Mouse (Mus musculus): ENCODE results near the gene Fam8a1. TPM values are rescaled to one million over a fixed set of nuclear protein-coding genes. Genes with fewer than 3 reads are reported as not detected.
A peak's percentile ranks its signal among the peaks of the same experiment; 100 is the strongest.

Fam8a1 gene
- total and polyA plus RNA-seq, 3 experiments: 9.7 to 38.3 (median 32.7) TPM

GRCm38 (mm10) chr13:46663461-46663964 is 5.8 kb upstream of the Fam8a1 start:
- no peaks in the 10 kb centered on the region for H3K79me2 ChIP-seq (replicated peaks; ENCODE audit: control insufficient read depth, insufficient read depth, low read length)
- intact Hi-C loops (cut with DNase I): loop anchor here (1.0 to 5.0 kb wide), 2 partner anchors 306 to 353 kb away; no protein-coding TSS in a partner anchor
- H3K27me3 ChIP-seq (ENCODE audit: control insufficient read depth, insufficient read depth, low read length): no peaks in the 10 kb centered on the region
- H3K9ac ChIP-seq (ENCODE audit: low read depth, low read length): no peak overlapping the region
- WGBS: 23% methylated on average over 4 of the region's 4 CpGs
- H3K27ac ChIP-seq: no peak overlapping the region
- no peaks in the 10 kb centered on the region for H3K4me1 ChIP-seq (ENCODE audit: control insufficient read depth, insufficient read depth, low read length)
- H3K36me3 ChIP-seq (ENCODE audit: control insufficient read depth, insufficient read depth, low read length): no peaks in the 10 kb centered on the region
- TF ChIP-seq POLR2A (IDR thresholded peaks at IDR 0.05; ENCODE audit: insufficient read depth, low read depth, low read length) (no peak), EP300 (IDR thresholded peaks at IDR 0.05; ENCODE audit: insufficient read depth, low read depth, low read length) (no peak), CTCF (IDR thresholded peaks at IDR 0.05) (peak; percentile 75)
- no peak overlapping the region for H3K4me3 ChIP-seq
- no peak for DNase-seq

GRCm38 (mm10) chr13:46669620-46670271 is 424 bp downstream of the Fam8a1 start:
- peaks cover 5% of the 10 kb centered on the region for H3K4me1 ChIP-seq (ENCODE audit: control insufficient read depth, insufficient read depth, low read length)
- under 1% methylated on average over 81 of the region's 96 CpGs for WGBS
- peak overlapping the region; percentile 87 for H3K27ac ChIP-seq
- peaks cover 7% of the 10 kb centered on the region for H3K36me3 ChIP-seq (ENCODE audit: control insufficient read depth, insufficient read depth, low read length)
- TF ChIP-seq POLR2A (IDR thresholded peaks at IDR 0.05; ENCODE audit: insufficient read depth, low read depth, low read length) (no peak), CTCF (IDR thresholded peaks at IDR 0.05) (peak; percentile 4; the same call in 1 of the 2 replicates)
- H3K79me2 ChIP-seq (replicated peaks; ENCODE audit: control insufficient read depth, insufficient read depth, low read length): no peaks in the 10 kb centered on the region
- intact Hi-C loops (cut with DNase I): loop anchor here (5.0 kb wide), 1 partner anchor 58 kb away; the partner anchor contains the start of gene Nup153
- peak in 1 of 2 experiments; percentile 37 for DNase-seq
- H3K27me3 ChIP-seq (ENCODE audit: control insufficient read depth, insufficient read depth, low read length): no peaks in the 10 kb centered on the region
- peak overlapping the region; percentile 99 for H3K9ac ChIP-seq (ENCODE audit: low read depth, low read length)
- H3K4me3 ChIP-seq: peak overlapping the region; percentile 74

- Histone ChIP-seq H3K36me3 (ENCODE audit: control insufficient read depth, insufficient read depth, low read length) (peaks cover 14% of the 10 kb centered on the region), H3K27ac (no peak overlapping the region), H3K4me1 (ENCODE audit: control insufficient read depth, insufficient read depth, low read length) (peaks cover 5% of the 10 kb centered on the region), H3K79me2 (replicated peaks; ENCODE audit: control insufficient read depth, insufficient read depth, low read length) (no peaks in the 10 kb centered on the region), H3K4me3 (peak overlapping the region; percentile 74), H3K27me3 (ENCODE audit: control insufficient read depth, insufficient read depth, low read length) (no peaks in the 10 kb centered on the region), H3K9ac (ENCODE audit: low read depth, low read length) (0 out of 2 replicates have a peak overlapping the region, but pooled peaks have one; percentile 9)
- 29% methylated on average over 9 of the region's 9 CpGs for WGBS
- intact Hi-C loops (cut with DNase I): loop anchor here (5.0 kb wide), 1 partner anchor 57 kb away; the partner anchor contains the start of gene Nup153
- no peak for TF ChIP-seq POLR2A (IDR thresholded peaks at IDR 0.05; ENCODE audit: insufficient read depth, low read depth, low read length)
- TF ChIP-seq EP300 (IDR thresholded peaks at IDR 0.05; ENCODE audit: insufficient read depth, low read depth, low read length): no peak
- no peak for TF ChIP-seq CTCF (IDR thresholded peaks at IDR 0.05)
- no peak for DNase-seq
Measured at GRCm38 (mm10) chr13:46670514-46670913, 1.2 kb downstream of the Fam8a1 start.

- H3K27ac ChIP-seq: no peak overlapping the region
- H3K27me3 ChIP-seq (ENCODE audit: control insufficient read depth, insufficient read depth, low read length): no peaks in the 10 kb centered on the region
- no peak overlapping the region for H3K4me3 ChIP-seq
- intact Hi-C loops (cut with DNase I): loop anchor here (5.0 kb wide), 1 partner anchor 53 kb away; the partner anchor contains the start of gene Nup153
- no peaks in the 10 kb centered on the region for H3K79me2 ChIP-seq (replicated peaks; ENCODE audit: control insufficient read depth, insufficient read depth, low read length)
- peaks cover 5% of the 10 kb centered on the region for H3K4me1 ChIP-seq (ENCODE audit: control insufficient read depth, insufficient read depth, low read length)
- WGBS: 41% methylated on average over 2 of the region's 2 CpGs
- TF ChIP-seq EP300 (IDR thresholded peaks at IDR 0.05; ENCODE audit: insufficient read depth, low read depth, low read length) (no peak), POLR2A (IDR thresholded peaks at IDR 0.05; ENCODE audit: insufficient read depth, low read depth, low read length) (no peak), CTCF (IDR thresholded peaks at IDR 0.05) (no peak)
- no peak overlapping the region for H3K9ac ChIP-seq (ENCODE audit: low read depth, low read length)
- no peak for DNase-seq
- peaks cover 17% of the 10 kb centered on the region for H3K36me3 ChIP-seq (ENCODE audit: control insufficient read depth, insufficient read depth, low read length)
Measured at GRCm38 (mm10) chr13:46674601-46675000, 5.3 kb downstream of the Fam8a1 start.

- Histone ChIP-seq H3K9ac (ENCODE audit: low read depth, low read length) (no peak overlapping the region), H3K36me3 (ENCODE audit: control insufficient read depth, insufficient read depth, low read length) (peaks cover 17% of the 10 kb centered on the region), H3K79me2 (replicated peaks; ENCODE audit: control insufficient read depth, insufficient read depth, low read length) (no peaks in the 10 kb centered on the region), H3K4me3 (no peak overlapping the region), H3K4me1 (ENCODE audit: control insufficient read depth, insufficient read depth, low read length) (peaks cover 2% of the 10 kb centered on the region; the same call in 1 of the 2 replicates), H3K27me3 (ENCODE audit: control insufficient read depth, insufficient read depth, low read length) (no peaks in the 10 kb centered on the region), H3K27ac (no peak overlapping the region)
- no peak for DNase-seq
- TF ChIP-seq POLR2A (IDR thresholded peaks at IDR 0.05; ENCODE audit: insufficient read depth, low read depth, low read length) (no peak), EP300 (IDR thresholded peaks at IDR 0.05; ENCODE audit: insufficient read depth, low read depth, low read length) (no peak), CTCF (IDR thresholded peaks at IDR 0.05) (no peak)
- intact Hi-C loops (cut with DNase I): no loop called here
- 80% methylated on average over 4 of the region's 4 CpGs for WGBS
Measured at GRCm38 (mm10) chr13:46677721-46678120, 8.4 kb downstream of the Fam8a1 start.

GRCm38 (mm10) chr13:46682921-46683320 is 13.6 kb downstream of the Fam8a1 start:
- no peaks in the 10 kb centered on the region for H3K79me2 ChIP-seq (replicated peaks; ENCODE audit: control insufficient read depth, insufficient read depth, low read length)
- no peaks in the 10 kb centered on the region for H3K4me1 ChIP-seq (ENCODE audit: control insufficient read depth, insufficient read depth, low read length)
- peak in 1 of 2 experiments; percentile 51 for DNase-seq
- H3K27ac ChIP-seq: no peak overlapping the region
- no peak overlapping the region for H3K9ac ChIP-seq (ENCODE audit: low read depth, low read length)
- TF ChIP-seq EP300 (IDR thresholded peaks at IDR 0.05; ENCODE audit: insufficient read depth, low read depth, low read length) (no peak), POLR2A (IDR thresholded peaks at IDR 0.05; ENCODE audit: insufficient read depth, low read depth, low read length) (no peak), CTCF (IDR thresholded peaks at IDR 0.05) (no peak)
- H3K36me3 ChIP-seq (ENCODE audit: control insufficient read depth, insufficient read depth, low read length): peaks cover 4% of the 10 kb centered on the region
- H3K4me3 ChIP-seq: no peak overlapping the region
- H3K27me3 ChIP-seq (ENCODE audit: control insufficient read depth, insufficient read depth, low read length): no peaks in the 10 kb centered on the region
- 49% methylated on average over 2 of the region's 2 CpGs for WGBS
- intact Hi-C loops (cut with DNase I): no loop called here

Measured in heart, adult 2 months (tissue).